Mouse (Mus musculus) embryo, embryonic 11.5 days (tissue): Measurements from ENCODE around the gene Coq8b.

Experiments used
- DNase-seq: peaks from one replicate; pipeline ENCODE4 v3.0.0-alpha.2; 2012; ENCODE audit warnings: low read depth, low spot score

Gene Coq8b

DNA sequence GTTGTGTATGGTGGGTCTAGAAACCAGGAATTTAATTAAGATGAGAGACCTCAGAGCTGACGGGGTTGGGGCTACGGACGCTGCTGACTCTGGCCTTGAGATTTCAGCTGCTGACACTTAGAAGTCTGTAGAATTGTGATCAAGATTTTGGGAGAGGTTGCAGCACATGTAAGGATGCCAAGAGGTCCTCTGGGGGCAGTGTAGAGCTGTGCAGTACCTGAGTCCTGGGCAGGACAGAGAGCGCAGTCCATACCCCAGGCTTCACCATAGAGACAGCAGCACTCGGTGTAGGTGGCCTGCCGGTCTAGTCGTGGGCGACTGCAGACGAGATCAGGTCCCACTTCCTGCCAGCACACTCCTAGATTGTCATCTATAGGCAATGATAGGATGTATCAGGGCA is 74.7 kb downstream of the Coq8b start:
- DNase-seq = no peak
